Mouse (Mus musculus): ENCODE measurements around the gene 2810006K23Rik. TPM values are rescaled to one million over a fixed set of nuclear protein-coding genes. Genes with fewer than 3 reads are reported as not detected.
"Not testable (repeated sequence)": the region's sequence is repeated elsewhere in the genome, so short reads cannot be mapped to it uniquely, and the experiment has no call there.

The 2810006K23Rik gene
- polyA plus RNA-seq (2015; fragmentation: Nextera tagmentation; extraction: Ambion mirVana): 16.0 and 17.0 TPM in 2 replicates

- Histone ChIP-seq H3K9me3 (no peaks in the 10 kb centered on the region), H3K4me3 (peak within 1 kb of the TSS; percentile 67), H3K4me1 (replicated peaks) (peaks cover 34% of the 10 kb centered on the region), H3K9ac (peak within 1 kb of the TSS; percentile 91), H3K4me2 (peak within 1 kb of the TSS; percentile 91), H3K27ac (replicated peaks) (peak within 1 kb of the TSS; percentile 98), H3K36me3 (peaks cover 19% of the 10 kb centered on the region), H3K27me3 (no peaks in the 10 kb centered on the region)
- ATAC-seq (ENCODE audit: low read depth): peak; percentile 98
- WGBS: under 1% methylated on average over 72 of the region's 72 CpGs
Measured at GRCm38 (mm10) chr5:124327510-124328364, at the start of gene 2810006K23Rik, which contains the start of gene Mphosph9. Gene 2810006K23Rik, plus strand, starts transcription at chr5:124328089. Gene Mphosph9, minus strand, starts transcription at chr5:124327972.

DNA sequence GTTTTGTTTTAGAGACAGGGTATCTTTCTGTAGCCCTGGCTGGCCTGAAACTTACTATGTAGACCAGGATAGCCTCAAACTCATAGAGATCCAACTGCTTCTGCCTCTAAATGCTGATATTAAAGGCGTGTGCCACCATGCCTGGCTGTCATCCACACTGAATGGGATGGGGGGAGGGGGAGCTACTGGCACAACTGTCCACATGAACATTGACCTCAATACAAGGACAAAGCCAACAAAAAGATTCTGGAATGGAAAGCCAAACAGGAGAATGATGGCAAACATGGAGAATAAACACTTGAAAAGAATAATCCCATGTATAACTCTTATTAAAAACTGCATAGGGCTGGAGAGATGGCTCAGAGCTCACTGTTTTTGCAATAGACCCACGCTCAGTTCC, 45.0 kb upstream of the 2810006K23Rik start:
- no peak overlapping the region for H3K27ac ChIP-seq (replicated peaks)
- H3K9ac ChIP-seq: no peak overlapping the region
- H3K36me3 ChIP-seq: peaks cover 86% of the 10 kb centered on the region
- H3K4me2 ChIP-seq: no peak overlapping the region
- no peak overlapping the region for H3K4me3 ChIP-seq
- no peaks in the 10 kb centered on the region for H3K9me3 ChIP-seq
- no peaks in the 10 kb centered on the region for H3K27me3 ChIP-seq
- ATAC-seq (ENCODE audit: low read depth): no peak
- 92% methylated on average over 2 of the region's 2 CpGs for WGBS
- no peaks in the 10 kb centered on the region for H3K4me1 ChIP-seq (replicated peaks)

- H3K9ac ChIP-seq: no peak overlapping the region
- H3K9me3 ChIP-seq: no peaks in the 10 kb centered on the region
- H3K36me3 ChIP-seq: peaks cover 87% of the 10 kb centered on the region
- WGBS: 70% methylated on average over 3 of the region's 3 CpGs
- no peak overlapping the region for H3K4me2 ChIP-seq
- no peaks in the 10 kb centered on the region for H3K4me1 ChIP-seq (replicated peaks)
- H3K4me3 ChIP-seq: no peak overlapping the region
- no peaks in the 10 kb centered on the region for H3K27me3 ChIP-seq
- H3K27ac ChIP-seq (replicated peaks): no peak overlapping the region
- ATAC-seq (ENCODE audit: low read depth): no peak
Measured at GRCm38 (mm10) chr5:124284330-124284729, 43.6 kb upstream of the 2810006K23Rik start.

- Histone ChIP-seq H3K4me1 (replicated peaks) (no peaks in the 10 kb centered on the region), H3K27me3 (no peaks in the 10 kb centered on the region), H3K9me3 (no peaks in the 10 kb centered on the region), H3K4me3 (no peak overlapping the region), H3K9ac (no peak overlapping the region), H3K27ac (replicated peaks) (no peak overlapping the region), H3K36me3 (peaks cover 91% of the 10 kb centered on the region), H3K4me2 (no peak overlapping the region)
- 95% methylated on average over 6 of the region's 6 CpGs for WGBS
- ATAC-seq (ENCODE audit: low read depth): no peak
Measured at GRCm38 (mm10) chr5:124287616-124288247, 40.2 kb upstream of the 2810006K23Rik start.

DNA sequence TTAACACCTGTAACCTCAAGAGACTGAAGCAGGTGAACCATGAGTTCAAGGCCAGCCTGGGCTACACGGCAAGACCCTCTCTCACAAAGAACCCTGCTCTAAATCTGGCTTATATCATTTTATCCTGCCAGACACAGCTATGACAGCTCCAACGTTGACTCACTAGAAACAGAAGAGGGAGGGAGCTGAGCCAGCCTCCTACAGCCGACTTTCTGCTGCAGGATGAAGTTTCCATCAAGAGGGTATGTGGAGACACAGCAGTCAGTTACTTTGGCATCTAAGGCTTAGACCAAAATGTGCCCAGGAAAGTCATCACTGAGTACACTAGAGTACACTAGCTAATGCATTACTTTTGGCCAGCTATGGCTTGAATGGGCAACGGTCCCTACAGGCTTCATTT, 37.7 kb upstream of the 2810006K23Rik start:
- no peaks in the 10 kb centered on the region for H3K27me3 ChIP-seq
- peaks cover 94% of the 10 kb centered on the region for H3K36me3 ChIP-seq
- H3K27ac ChIP-seq (replicated peaks): no peak overlapping the region
- no peak overlapping the region for H3K4me3 ChIP-seq
- 86% methylated on average over 4 of the region's 4 CpGs for WGBS
- no peak overlapping the region for H3K4me2 ChIP-seq
- H3K9ac ChIP-seq: no peak overlapping the region
- no peaks in the 10 kb centered on the region for H3K9me3 ChIP-seq
- no peak for ATAC-seq (ENCODE audit: low read depth)
- no peaks in the 10 kb centered on the region for H3K4me1 ChIP-seq (replicated peaks)

DNA sequence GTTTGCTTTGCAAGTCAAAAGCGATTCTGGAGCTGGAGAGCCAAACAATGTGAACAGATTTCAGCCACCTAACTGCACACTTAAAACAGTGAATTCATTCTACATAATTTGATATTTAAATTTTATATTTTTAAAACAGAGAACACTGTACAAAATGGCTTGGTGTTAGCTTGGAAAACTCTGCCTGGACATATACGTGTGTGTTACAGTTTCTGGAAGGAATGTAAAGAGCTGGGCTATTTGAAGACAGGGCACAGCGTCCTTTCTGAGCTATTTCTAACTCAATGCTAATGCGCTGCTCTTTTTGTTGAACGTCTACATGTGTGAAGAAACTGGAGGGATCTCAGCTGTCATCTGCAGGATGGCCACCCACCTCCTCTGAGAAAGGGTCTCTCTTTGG, 33.9 kb upstream of the 2810006K23Rik start:
- Histone ChIP-seq H3K36me3 (peaks cover 95% of the 10 kb centered on the region), H3K9me3 (no peaks in the 10 kb centered on the region), H3K4me1 (replicated peaks) (no peaks in the 10 kb centered on the region), H3K27ac (replicated peaks) (no peak overlapping the region), H3K4me3 (no peak overlapping the region), H3K9ac (no peak overlapping the region), H3K27me3 (no peaks in the 10 kb centered on the region), H3K4me2 (no peak overlapping the region)
- ATAC-seq (ENCODE audit: low read depth): no peak
- WGBS: 94% methylated on average over 5 of the region's 5 CpGs

DNA sequence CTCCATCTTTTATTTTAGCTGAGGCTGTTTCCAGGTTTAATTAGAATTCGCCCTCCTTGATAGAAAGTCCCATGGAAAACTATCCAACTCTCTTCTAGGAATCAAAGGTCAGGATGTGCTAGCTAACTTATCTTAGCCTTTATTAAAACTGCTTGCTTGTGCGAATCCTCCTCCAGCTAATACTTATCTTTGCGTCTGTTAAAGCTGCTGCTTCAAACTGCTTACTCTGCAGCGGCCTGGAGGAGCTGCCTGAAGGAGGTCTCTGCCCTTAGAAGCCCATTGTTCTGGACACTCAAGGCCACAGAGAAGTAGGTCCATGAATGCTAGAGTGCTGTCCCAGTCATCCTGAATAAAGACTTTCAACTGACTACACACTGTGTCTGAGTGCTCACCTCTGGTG, 31.4 kb upstream of the 2810006K23Rik start:
- no peaks in the 10 kb centered on the region for H3K27me3 ChIP-seq
- no peak overlapping the region for H3K27ac ChIP-seq (replicated peaks)
- no peak for ATAC-seq (ENCODE audit: low read depth)
- 96% methylated on average over 4 of the region's 4 CpGs for WGBS
- peaks cover 86% of the 10 kb centered on the region for H3K36me3 ChIP-seq
- H3K4me1 ChIP-seq (replicated peaks): no peaks in the 10 kb centered on the region
- H3K4me3 ChIP-seq: no peak overlapping the region
- no peak overlapping the region for H3K4me2 ChIP-seq
- no peak overlapping the region for H3K9ac ChIP-seq
- H3K9me3 ChIP-seq: no peaks in the 10 kb centered on the region

- not testable (repeated sequence) for H3K9me3 ChIP-seq; H3K9ac ChIP-seq; H3K4me1 ChIP-seq (replicated peaks); H3K27me3 ChIP-seq; ATAC-seq (ENCODE audit: low read depth); H3K4me2 ChIP-seq; H3K4me3 ChIP-seq; H3K27ac ChIP-seq (replicated peaks)
- 66% methylated on average over 4 of the region's 4 CpGs for WGBS
- peaks cover 81% of the 10 kb centered on the region for H3K36me3 ChIP-seq
Measured at GRCm38 (mm10) chr5:124299307-124299706, 28.6 kb upstream of the 2810006K23Rik start.

GRCm38 (mm10) chr5:124300132-124300531, 27.8 kb upstream of the 2810006K23Rik start:
- H3K27me3 ChIP-seq: no peaks in the 10 kb centered on the region
- H3K36me3 ChIP-seq: peaks cover 79% of the 10 kb centered on the region

DNA sequence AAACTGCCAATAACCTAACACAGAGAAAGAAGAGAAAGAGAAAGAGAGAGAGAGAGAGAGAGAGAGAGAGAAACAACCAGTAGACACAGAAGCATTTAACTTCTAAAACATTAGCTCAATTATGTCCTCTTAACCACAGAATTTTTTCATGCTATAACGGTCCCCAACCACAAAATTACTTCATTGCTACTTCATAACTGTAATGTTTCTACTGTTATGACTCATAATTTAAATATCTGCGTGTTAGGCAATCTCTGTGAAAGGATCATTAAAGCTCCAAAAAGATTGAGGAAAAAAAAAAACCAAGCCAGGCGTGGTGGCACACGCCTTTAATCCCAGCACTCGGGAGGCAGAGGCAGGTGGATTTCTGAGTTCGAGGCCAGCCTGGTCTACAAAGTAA, 25.0 kb upstream of the 2810006K23Rik start:
- H3K4me2 ChIP-seq; H3K4me1 ChIP-seq (replicated peaks); H3K27ac ChIP-seq (replicated peaks); H3K9me3 ChIP-seq; H3K9ac ChIP-seq; ATAC-seq (ENCODE audit: low read depth); H3K4me3 ChIP-seq; H3K27me3 ChIP-seq: not testable (repeated sequence)
- 95% methylated on average over 6 of the region's 6 CpGs for WGBS
- H3K36me3 ChIP-seq: peaks cover 79% of the 10 kb centered on the region

More at GRCm38 (mm10) chr5:124300132-124300531, 27.8 kb upstream of the 2810006K23Rik start:
- Histone ChIP-seq H3K4me3 (no peak overlapping the region), H3K27ac (replicated peaks) (no peak overlapping the region), H3K9ac (no peak overlapping the region), H3K9me3 (no peaks in the 10 kb centered on the region), H3K4me1 (replicated peaks) (no peaks in the 10 kb centered on the region), H3K4me2 (no peak overlapping the region)
- WGBS: 76% methylated on average over 4 of the region's 4 CpGs
- no peak for ATAC-seq (ENCODE audit: low read depth)

DNA sequence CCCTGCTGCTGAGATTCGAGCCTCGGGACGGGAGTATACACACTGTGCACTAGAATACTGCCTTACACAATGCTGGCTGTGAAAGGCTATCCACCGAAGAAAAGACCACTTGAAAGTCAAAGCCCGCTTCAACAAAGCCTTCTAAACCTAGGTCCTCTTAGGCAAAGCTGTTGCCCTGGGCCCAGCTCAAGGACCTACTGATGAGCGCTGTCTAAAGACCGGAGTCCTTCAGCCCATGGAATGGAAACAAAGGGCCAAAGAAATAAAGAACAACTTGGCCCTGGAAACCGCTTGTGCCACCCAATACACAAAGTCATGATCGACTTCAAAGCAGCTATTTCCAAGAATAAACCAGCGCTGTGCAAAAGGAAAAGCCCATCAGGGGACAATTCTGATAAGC, 18.7 kb upstream of the 2810006K23Rik start:
- 81% methylated on average over 10 of the region's 10 CpGs for WGBS
- H3K27ac ChIP-seq (replicated peaks): no peak overlapping the region
- no peaks in the 10 kb centered on the region for H3K27me3 ChIP-seq
- no peaks in the 10 kb centered on the region for H3K4me1 ChIP-seq (replicated peaks)
- peaks cover 5% of the 10 kb centered on the region; the same call in 1 of the 2 replicates for H3K9me3 ChIP-seq
- no peak overlapping the region for H3K4me2 ChIP-seq
- H3K4me3 ChIP-seq: no peak overlapping the region
- no peak for ATAC-seq (ENCODE audit: low read depth)
- no peak overlapping the region for H3K9ac ChIP-seq
- peaks cover 81% of the 10 kb centered on the region for H3K36me3 ChIP-seq

DNA sequence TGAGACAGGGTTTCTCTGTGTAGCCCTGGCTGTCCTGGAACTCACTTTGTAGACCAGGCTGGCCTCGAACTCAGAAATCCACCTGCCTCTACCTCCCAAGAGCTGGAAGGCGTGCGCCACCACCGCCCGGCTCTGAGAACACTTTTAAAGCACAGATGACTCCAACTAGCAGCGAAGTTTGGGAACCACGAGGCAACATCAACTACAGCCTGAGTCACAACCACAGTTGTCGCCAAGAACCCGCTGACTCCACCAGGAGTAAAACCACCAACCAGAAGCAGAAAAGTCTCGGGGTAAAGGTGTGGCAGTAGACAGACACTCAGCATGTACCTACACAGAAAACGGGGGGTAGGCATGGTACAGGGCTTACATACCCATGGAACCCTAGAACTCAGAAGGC, 17.8 kb upstream of the 2810006K23Rik start:
- Histone ChIP-seq H3K4me1 (replicated peaks) (no peaks in the 10 kb centered on the region), H3K4me3 (no peak overlapping the region), H3K27me3 (no peaks in the 10 kb centered on the region), H3K27ac (replicated peaks) (no peak overlapping the region), H3K9me3 (peaks cover 5% of the 10 kb centered on the region; the same call in 1 of the 2 replicates), H3K4me2 (no peak overlapping the region), H3K36me3 (peaks cover 87% of the 10 kb centered on the region), H3K9ac (no peak overlapping the region)
- WGBS: 95% methylated on average over 11 of the region's 11 CpGs
- no peak for ATAC-seq (ENCODE audit: low read depth)

Data from neural tube, embryonic 13.5 days (tissue).